Mouse (Mus musculus) NIH3T3 (cell line): Measurements from ENCODE around the gene Grin2b.

Experiments used
- DNase-seq: peaks from one replicate; pipeline ENCODE4 v3.0.0-alpha.2; 2012; ENCODE audit warnings: low read depth

Gene Grin2b

DNA sequence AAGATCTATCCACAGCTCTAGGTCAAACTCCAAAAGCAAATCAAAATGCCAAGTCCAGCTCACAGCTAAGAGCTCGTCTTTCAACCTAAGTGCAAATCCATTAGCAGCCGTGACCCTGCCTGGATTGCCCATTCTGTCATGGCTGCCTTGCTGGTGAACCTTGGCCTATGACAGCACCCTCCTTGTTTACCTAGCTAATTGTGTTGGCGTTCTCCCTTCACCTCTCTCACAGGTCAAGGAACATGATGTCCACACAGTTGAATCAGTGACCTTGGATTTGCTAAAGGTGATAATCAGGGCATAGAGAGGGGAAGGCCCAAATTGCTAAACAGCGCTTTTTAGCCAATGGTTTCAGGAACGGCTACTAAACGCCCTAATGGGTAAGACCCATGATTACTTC, 165.2 kb downstream of the Grin2b start:
- DNase-seq, result no peak

DNA sequence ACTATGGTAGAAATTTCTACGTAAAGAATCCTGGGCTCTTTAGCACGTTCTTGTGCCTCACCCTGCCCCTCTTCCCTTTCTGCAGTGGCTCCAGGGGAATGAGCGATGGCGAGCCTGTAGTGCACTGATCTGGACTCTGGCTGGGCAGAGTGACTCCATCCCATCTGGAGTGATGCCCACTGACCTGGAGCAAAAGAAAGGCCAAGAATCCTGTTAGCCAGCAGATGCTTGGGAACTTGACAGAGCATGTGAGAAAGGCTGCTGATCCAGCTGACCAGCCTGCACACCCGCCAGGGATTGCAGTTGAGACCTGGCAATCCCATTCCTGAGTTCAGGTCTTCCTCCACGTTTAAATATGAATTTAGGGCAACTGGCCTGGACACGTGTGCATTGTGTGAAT, 178.6 kb downstream of the Grin2b start:
- DNase-seq, result peak; percentile 9

DNA sequence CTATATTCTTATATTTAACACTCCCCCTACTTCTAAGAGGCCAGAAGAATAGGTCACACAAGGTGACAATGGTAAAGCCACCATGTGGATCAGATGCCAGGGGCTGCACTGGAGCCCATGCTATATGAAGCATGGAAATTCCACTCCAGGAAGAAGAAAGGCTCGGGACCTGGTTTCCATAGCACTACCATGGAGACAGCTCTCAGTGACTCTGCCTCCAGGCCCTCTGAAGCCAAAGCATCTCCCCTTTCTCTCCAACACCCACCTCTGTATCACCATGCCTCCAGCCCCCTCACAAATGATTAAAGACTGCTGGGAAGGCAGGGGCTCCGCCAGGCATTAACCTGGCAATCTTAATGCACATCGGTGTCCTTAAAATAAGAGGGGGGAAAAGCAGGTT, 179.4 kb downstream of the Grin2b start:
- DNase-seq, result no peak

DNA sequence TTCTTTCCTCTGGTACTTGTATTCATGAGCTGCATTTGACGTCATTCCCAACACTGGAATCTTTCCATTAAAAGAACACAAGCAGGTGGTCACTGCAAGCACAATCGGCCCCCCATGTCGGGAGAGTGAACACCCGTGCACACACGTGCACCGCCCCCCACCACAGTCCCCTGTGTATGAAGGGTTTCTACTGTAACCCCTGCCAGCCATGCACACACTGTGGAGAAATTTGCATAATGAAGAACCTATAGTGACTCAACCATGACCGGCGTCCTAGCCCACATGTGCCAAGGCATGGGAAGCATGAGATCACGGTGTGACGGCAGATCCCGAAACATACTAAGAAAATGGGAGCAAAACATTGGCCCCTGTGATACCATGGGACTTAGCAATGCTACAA, 179.9 kb downstream of the Grin2b start:
- DNase-seq, result no peak

DNA sequence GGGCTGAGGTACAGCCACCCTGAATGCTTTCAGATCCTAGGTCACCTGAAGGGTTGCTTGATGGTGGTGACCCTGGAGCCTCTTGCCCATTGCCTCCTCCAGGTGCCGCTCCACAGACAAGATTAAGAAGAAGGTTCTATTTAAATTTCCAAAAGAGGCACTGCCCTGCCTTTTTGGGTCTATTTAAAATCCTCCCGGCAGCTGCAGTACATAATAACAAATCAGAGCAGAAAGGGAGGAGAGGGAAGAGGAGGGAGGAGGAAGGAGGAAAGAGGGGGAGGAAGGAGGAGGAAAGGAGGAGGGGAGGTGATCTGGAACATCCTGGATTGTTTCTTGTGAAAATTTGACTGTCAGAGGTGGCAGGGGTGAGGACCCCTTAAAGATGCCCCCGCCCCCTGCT, 197.2 kb downstream of the Grin2b start:
- DNase-seq, result no peak

DNA sequence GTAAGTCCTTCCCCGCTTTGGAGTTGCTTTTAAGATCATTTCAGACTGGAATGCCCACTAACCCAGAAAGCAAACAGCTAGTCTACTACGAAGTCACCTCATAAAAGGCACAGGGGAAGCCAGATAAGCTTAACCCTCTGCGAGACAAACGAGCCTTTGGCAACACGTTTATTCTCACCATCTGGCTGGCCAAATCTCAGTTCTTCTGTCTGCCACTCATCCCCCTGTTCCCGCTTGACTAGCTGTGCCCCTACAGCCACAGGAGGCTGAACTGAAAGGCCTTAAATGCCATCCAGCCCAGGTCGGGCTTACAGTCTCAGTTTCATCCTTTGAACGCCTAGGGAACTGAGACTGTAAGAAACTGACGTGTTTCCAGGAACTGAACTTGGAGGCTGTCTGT, 200.8 kb downstream of the Grin2b start:
- DNase-seq, result no peak

DNA sequence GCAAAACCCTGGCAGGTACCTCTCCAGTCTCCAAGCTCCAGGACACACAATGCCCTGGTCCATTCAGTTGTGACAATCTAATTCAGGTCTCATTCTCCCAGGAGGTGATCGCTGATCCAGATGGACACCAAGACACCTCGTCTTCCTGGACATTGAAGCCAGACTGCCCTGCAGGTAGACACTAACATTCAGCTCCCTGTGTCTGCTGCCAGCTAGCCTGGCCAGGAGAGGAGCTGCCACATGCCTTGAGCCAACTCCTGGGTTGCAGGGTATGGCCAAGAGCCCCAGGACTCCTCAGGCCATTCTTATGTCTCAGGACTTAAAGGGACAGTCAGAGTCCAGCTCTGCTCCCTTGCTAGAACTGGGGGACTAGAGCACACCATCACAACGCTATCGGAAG, 201.8 kb downstream of the Grin2b start:
- DNase-seq, result no peak

DNA sequence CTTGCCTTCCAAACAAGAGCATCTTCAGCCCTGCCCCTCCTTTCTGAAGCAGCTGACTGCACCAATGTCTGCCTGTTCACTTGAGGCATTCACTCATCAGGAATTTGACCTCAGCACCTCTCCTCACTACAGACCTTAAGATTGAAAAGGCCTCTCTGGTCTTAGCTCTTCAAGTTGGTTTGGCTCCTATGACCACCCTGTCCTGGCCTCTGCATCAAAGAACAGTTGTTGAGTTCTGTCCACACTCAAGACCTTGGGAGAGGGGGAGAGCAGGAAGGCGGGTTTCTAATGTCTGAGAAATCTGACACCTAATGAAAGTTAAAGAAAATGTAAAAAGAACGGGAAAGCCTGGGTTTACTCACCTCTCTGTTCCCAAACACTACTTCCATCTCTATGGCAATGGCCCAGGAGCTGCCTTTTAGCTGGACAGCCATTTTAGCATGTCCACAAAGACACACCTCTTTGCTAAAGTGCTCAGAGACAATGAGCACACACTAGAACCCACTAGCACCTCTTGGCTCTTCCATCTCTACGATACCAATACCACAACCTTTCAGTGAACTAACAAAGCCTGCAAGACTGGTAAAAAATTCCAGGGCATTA, 202.5 kb downstream of the Grin2b start:
- no peak for DNase-seq

DNA sequence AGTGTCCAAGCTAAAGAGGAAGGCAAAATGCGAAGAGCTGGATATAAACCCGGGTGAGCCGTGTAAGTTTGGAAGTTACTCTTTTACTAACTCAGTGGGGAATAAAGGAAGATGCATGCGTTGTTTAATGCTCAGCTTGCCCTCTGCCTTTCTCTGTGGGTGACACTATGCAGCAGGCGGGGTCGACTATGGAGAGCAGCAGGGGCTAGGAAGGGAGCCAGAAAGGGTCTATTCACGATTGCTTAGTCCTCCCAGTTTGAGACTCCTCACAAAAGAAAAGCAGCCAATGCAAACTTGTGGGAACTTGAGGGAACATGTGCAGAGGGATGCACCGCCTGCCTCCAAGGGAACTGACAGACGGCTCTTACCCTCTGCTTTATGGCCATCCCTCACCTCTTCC, 211.5 kb downstream of the Grin2b start:
- no peak for DNase-seq

DNA sequence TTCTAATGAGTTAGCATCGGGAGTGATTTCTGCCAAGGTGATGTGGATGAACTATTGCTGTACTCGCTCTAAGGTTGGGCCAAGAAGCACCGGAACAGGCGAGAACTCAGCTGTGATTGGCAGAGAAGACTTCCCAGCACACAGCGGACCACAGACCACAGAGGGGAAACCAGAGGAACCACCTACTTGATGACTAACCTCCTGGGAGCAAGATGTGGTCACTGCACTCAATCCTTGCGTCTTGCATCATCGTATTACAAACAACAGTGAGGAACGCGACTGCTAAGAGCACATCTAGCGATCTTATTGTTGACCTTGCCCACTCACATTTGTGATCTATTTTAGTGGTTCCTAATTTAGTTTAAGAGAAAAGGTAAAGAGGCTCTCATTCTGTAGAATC, 213.7 kb downstream of the Grin2b start:
- no peak for DNase-seq

DNA sequence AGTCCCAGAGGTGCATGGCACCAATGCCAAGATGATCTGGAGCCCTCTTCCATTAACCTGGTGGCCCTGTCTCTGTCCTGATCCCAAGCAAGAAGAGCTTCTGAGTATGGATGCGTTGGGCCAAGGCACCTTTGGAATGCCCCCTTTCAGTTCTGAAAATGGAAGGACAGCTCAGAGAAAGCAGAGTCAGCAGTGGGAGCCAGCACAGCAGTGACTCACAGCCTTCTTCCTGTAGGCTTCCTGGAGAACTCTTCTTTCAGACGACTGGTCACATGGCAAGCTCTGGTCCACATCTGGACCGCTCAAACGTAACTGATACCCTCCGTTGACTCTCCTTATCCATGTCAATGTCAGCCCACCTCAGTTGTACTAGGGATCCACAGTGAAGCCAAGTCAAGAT, 221.6 kb downstream of the Grin2b start:
- no peak for DNase-seq

DNA sequence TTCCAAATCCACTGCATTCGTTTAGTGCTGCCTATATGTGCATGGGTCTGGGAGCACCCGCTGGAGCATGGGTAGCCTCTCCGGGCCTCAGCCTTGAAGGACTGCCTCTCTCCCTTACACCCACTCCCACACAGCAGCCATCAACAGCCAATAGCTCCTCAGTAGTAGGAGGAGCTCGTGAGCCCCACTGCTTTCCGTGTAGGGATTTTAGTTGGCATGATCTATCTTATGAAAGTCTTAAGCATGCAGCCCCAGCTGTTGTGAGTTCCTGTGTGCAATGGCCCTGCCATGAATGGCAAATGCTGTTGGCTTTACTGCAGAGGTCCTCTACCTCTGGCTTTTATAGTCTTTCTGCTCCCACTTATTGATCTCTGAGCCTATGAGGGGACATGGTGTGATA, 227.8 kb downstream of the Grin2b start:
- no peak for DNase-seq

DNA sequence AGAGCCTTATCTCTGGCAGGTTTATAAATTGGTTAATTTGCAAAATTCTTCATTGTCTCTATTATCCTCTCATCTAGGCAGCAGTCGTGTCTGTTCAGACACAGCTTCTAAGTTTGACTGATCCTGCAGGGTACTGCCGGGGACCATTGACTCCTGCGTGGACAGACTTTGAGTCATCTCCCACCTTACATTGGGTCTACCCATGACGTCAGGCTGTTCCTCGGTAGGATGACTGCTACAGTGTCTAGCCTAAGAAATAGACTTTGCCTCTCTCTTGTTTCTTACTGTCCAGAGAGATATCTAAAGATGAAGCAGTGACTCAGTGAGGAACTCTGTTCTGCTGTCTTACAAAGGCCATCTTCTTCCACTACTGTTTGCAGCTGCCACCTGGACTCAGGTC, 229.0 kb downstream of the Grin2b start:
- no peak for DNase-seq

DNA sequence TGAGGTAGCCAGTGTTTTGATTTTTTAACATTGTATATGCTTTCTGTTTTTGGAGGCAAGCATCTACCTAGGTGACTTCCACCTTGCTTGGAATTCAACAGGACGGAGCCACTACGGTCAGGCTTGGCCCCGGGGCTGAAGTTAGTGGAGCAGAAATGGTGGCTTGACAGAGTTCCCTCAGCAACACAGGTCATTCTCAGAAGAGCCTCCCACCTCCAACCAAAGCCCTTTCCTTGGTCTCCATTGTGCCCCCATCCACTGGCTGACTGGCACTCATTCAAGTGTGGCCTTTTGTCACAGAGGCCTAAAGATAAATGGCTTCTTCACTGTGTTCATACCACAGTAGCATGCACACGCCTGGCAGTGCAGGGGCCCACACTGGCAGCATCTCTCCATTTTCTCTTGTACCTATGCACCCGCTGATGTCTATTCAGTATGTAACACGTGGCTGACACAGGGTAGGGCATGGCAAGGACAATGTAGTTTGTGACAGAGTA, 230.1 kb downstream of the Grin2b start:
- no peak for DNase-seq

DNA sequence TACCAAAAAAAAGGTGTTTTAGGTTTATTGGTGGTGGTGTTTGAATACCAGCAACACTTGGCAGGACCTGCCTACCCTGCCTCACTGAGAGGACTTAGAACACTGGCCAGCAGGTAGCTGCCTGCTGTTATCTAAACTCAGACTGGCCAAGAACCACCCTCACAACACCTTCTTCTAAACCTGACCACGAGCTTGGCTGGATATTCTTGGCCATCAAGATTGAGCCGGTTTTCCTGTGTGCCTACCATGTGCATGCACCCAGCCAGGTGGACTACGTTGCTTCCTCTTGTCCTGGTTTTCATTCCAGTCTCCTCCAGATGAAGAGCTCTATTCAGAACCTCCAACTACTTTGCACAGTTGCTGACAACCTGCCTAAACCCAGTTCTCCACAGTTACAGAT, 240.4 kb downstream of the Grin2b start:
- DNase-seq, result no peak

DNA sequence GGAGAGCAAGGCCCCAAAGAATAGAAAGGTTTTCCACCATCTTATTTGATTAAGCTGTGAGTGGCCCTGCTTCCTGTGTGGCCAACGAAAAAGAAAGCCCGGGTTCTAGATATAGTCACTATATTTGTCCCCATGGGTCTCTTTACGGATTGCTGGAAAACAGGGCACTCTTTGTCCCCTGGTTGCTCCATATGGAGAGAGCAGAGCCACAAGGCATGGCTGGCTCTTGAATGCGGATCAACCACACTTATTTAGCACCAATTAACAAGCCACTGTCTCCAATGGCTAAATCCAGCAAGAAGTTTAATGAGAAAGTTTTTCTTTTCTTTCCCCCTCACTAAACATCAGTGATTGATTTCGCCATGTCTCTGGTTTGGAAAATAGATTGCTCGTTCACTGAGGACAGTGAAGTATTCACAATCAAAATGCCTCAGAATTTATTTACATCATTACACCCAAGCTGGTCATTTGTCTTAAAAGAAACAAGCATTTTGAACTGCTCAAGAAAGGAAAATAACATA, 240.9 kb downstream of the Grin2b start:
- DNase-seq, result no peak

DNA sequence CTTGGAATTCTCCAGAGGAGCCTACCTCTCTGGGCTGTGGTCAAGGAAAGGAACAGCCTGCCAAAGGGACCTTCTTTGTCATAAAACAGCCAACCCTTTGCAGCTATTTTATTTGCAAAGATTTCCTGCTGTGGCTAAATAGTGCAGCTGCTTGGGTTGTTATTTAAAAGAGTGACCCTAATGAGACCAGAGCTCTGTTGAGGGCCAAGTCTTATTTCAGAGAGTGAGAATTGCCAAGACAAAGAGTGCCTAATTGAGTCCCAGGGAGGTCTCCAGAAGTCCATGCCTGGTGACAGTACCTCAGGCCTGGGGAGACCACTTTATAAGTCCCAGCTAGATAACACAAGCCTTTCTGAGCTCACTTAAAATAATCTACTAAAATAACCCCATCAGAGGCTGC, 255.6 kb downstream of the Grin2b start:
- no peak for DNase-seq

DNA sequence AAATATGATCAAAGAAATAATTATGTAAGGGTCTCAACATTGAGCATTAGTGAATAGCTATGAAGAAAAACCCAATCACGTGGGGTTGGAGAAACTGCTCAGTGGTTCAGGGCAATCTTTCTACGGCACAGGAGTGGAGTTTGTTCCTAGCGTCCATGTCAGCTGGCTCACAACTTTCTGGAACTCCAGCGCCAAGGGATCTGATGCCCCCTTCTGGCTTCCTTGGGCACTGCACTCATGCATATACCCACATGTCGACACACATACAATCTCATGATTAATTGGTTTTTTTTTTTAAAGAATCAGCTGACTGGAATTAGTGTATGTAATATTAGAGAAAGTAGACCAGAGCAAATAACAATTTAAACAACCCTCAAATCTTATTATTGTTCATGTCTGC, 258.7 kb downstream of the Grin2b start:
- DNase-seq, result peak; percentile 4

DNA sequence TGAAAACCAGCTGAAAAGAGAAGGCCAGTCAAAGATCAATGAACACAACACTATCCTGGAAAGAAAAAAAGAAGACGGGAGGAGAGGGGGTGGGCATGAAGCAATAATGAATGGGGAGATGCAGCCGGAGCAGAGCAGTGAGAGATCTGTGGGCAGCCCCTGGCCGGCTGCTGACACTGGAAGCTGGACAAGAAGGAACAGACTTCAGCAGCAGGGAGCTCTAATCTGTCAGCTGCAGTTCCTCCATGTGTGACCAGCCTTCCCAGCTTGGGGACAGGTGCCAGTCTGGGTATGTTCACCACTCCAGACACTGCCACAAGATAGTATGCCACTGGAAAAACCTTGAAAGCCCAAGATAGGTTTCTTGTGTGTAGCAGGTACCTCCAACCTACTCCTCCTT, 261.2 kb downstream of the Grin2b start:
- DNase-seq, result no peak

DNA sequence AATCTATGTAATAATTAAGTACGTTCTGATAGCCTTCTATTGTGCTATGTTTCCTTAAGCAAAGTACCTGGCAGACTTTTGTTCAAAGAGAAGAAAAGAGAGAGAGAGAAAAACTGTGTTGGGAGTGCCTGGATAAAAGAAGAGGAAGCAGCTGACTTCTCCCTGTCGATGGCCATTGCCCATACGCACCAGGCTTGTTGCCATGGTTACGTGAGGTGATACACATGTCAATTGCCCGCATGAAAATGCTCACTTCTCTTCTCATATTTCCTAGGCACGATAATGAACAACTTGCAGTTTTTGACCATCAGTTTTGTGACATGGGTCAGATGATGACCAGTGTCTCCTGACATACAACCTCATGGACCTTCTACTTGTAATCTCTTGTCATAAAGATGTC, 262.2 kb downstream of the Grin2b start:
- no peak for DNase-seq

DNA sequence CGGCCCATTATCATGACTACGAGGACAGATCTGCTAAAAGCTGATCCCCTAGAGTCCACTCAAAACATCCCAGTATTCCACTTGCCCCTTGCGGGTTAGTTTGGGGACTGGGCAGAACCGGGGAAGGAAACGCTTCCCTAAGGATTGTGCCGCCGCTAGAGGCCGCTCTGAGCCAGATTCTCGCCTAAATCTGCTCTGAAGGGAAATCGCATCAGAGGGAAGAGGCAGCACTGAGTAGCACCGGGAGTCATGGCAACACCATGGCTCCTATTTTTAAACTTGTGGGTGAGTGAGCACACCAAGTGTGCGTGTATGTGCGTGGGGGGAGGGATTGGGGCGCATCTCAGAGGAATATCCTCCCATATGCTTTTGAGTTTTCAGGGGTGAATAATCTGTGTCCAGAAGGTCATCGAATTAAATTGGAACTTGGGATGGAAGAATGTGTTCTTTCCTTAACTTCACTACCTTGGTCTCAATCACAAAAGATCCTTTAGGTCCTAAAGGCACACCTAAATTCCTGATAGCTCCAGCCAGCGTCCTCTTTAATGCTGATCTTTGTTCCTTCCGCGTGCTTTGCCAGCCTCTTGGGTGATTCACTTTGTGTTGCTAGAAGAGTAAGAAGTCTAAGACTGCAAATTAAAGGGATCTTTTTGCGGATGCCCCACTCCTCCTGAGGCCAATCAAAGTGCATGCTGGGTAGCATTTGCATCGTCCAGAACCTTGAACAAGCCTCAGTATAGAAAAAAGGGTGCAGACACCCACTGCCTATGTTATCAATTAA, 265.6 kb downstream of the Grin2b start:
- peak; percentile 79 for DNase-seq

DNA sequence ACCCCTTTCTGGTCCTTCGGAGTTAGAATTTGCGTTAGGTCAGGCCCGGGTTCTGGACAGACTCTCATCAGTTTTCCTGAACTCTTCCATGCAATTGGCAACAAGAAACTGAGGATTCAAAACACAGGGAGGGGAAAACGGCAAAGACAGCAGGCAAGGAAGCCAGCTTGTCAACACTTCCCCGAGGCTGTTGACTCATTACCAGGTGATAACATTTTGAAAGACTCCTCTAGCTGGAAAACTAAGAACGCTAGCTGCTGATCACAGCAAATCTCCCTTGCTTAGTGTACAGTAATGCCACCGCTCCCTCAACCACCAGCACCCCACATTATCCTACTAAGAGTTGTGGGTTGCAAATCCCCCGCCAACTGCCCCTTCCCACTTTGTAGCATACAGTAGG, 266.2 kb downstream of the Grin2b start:
- DNase-seq, result peak; percentile 8

DNA sequence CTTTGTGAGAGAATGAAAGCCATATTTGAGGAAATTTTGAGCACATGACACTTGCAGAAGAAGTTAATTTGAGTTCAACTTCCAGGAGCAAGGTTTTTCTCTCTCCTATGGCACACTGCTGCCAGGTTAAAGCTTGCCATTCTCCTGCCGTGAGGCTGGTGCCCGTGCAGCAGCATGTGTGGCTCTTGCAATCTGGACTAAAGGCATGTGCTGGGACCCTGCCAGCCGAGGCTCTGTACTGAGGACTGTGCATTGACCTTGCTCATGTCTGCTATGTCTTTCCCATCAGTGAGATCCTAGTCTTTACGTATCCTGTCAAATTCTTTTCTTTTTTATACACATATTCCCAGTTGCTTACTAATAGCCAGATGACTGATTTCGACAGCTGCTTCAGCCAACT, 268.9 kb downstream of the Grin2b start:
- no peak for DNase-seq

DNA sequence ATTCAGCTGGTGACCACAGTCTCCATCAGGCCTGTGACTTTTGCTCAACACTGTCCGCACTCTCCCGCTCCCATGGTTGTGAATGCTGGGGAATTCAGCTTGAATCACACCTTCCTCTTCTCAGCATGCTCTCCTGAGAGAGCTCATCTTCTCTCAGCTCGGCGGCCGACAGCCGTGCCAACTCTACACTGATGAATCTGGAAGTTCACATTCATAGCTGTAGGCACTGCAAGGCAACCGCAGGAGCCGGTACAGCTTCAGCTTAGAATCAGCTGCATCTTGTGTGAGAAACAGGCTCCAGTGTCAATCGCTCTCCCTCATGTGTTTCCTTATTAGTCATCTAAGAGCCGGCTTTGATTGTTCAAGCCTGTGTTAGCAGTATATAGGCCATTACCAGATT, 272.9 kb downstream of the Grin2b start:
- DNase-seq, result no peak
